Mouse (Mus musculus) limb, embryonic 12.5 days (tissue): ENCODE data around the gene Plac1. TPM values are rescaled to one million over a fixed set of nuclear protein-coding genes. Genes with fewer than 3 reads are reported as not detected.

Experiments
- microRNA counts: library from miRNA; unstranded; fragments of <30 nt; microRNA quantifications from one replicate; lab custom pipeline; 2017
- microRNA-seq: library from miRNA; unstranded; fragments of <30 nt; microRNA quantifications from one replicate; pipeline ENCODE4, GENCODE M21; 2017
- polyA plus RNA-seq: library from polyadenylated mRNA; unstranded; fragments of >200 nt; fragmentation: Nextera tagmentation; extraction: Ambion mirVana; gene quantifications from 2 replicates; pipeline ENCODE4 v1.2.1, GENCODE M21; 2016

Plac1 gene
- polyA plus RNA-seq, 1 experiment from 2014 or later, result 7.5 TPM

MicroRNAs within 50 kb of the gene (microRNA counts, 519-probe panel; counts per million panel counts)
- 8,724 counts per million, percentile 95 among the panel's probes with 10 or more counts for microRNA mmu-miR-322 (lab: Ali Mortazavi, UCI)
- 2,682 counts per million, percentile 12 among the panel's probes with 10 or more counts for microRNA mmu-miR-351 (lab: Ali Mortazavi, UCI)
- not detected for microRNA mmu-miR-450a-3p (lab: Ali Mortazavi, UCI)
- 6,137 counts per million, percentile 72 among the panel's probes with 10 or more counts for microRNA mmu-miR-450a-5p (lab: Ali Mortazavi, UCI)
- 2,682 counts per million, percentile 12 among the panel's probes with 10 or more counts for microRNA mmu-miR-450b-3p (lab: Ali Mortazavi, UCI)
- microRNA mmu-miR-450b-5p (lab: Ali Mortazavi, UCI), result not detected
- 4,985 counts per million, percentile 49 among the panel's probes with 10 or more counts for microRNA mmu-miR-503 (lab: Ali Mortazavi, UCI)
- not detected for microRNA mmu-miR-542-3p (lab: Ali Mortazavi, UCI)
- microRNA mmu-miR-542-5p (lab: Ali Mortazavi, UCI), result 5,459 counts per million, percentile 56 among the panel's probes with 10 or more counts

Small RNA genes lying within 50 kb of the gene (microRNA-seq; reads per million reads assigned to microRNA genes)
- gene Mir322 (72,387 reads per million, percentile 99 among the genes with 10 or more reads in this experiment), gene Mir351 (10,623 reads per million, percentile 95 among the genes with 10 or more reads in this experiment), gene Mir450-1 (37.7 reads per million, percentile 40 among the genes with 10 or more reads in this experiment), gene Mir450-2 (14.4 reads per million, percentile 29 among the genes with 10 or more reads in this experiment), gene Mir450b (447 reads per million, percentile 67 among the genes with 10 or more reads in this experiment), gene Mir503 (2,849 reads per million, percentile 85 among the genes with 10 or more reads in this experiment), gene Mir542 (1,274 reads per million, percentile 78 among the genes with 10 or more reads in this experiment)

Other genes with a start within 250 kb of the Plac1 start
- gene Fam122b, start 29.7 kb upstream of the Plac1 start, polyA plus RNA-seq, result 7.8 TPM in 2 replicates
- gene Fam122c, start 33.3 kb upstream of the Plac1 start, polyA plus RNA-seq, result not detected in 2 replicates
- 42.9 and 44.0 TPM in 2 replicates for gene Mospd1, start 130.4 kb upstream of the Plac1 start, polyA plus RNA-seq
- not detected in 2 replicates for gene Etd, start 194.8 kb upstream of the Plac1 start, polyA plus RNA-seq